In the genomic region with DNA sequence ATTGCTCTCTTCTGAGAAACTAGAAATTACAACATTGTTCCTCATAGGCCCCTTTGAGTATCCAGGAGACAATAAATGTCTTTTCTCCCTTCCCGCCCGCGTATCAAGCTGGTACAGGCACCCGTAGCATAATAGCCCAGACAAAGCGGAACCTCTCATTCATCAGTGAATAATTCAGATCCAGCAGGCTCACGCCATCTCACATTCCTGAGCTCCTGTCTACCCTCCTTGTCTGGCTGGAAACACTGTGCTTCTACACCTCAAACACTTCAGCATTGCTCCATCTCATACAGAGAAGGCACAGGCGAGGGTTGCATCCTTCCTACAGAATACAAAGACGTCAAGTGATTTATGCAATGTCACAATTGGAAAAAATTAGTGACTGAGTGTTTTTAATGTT, we compare ENCODE assay signal across 16 mouse cellular contexts. TPM values are rescaled to one million over a fixed set of nuclear protein-coding genes. Genes with fewer than 3 reads are reported as not detected.
DNase-seq lines count a peak whose midpoint lies in the region; ATAC-seq lines count a peak whose summit lies in the region.
"Had no signal": no experiment of that assay in that cellular context is flagged by ENCODE, and none has a peak within 500 bp of the region (broad histone marks: within the 10 kb centered on the region; RNA-seq: fewer than 3 reads in every experiment).

No protein-coding gene starts in this region.

- no peak overlapping the region for H3K4me3 ChIP-seq in hindbrain, embryonic 12.5 days
- no peak overlapping the region for H3K4me3 ChIP-seq in hindbrain, embryonic 14.5 days (replicated peaks; ENCODE audit: low read length)
- no peak overlapping the region for H3K4me3 ChIP-seq in midbrain, embryonic 16.5 days (ENCODE audit: low read depth, low read length)
- H3K4me3 ChIP-seq in kidney, embryonic 16.5 days (ENCODE audit: low read length): no peak overlapping the region
- H3K4me3 ChIP-seq: embryonic facial prominence, embryonic 10.5 days; gastrocnemius, adult 2 months; heart, embryonic 12.5 days; hindbrain, embryonic 13.5 days had no signal

- no peaks in the 10 kb centered on the region for H3K36me3 ChIP-seq in hindbrain, embryonic 12.5 days
- H3K36me3 ChIP-seq in hindbrain, embryonic 14.5 days (replicated peaks; ENCODE audit: control insufficient read depth, insufficient read depth): no peaks in the 10 kb centered on the region
- H3K36me3 ChIP-seq in midbrain, embryonic 16.5 days (ENCODE audit: control insufficient read depth, insufficient read depth, low read length): no peaks in the 10 kb centered on the region
- H3K36me3 ChIP-seq in kidney, embryonic 16.5 days (ENCODE audit: insufficient read depth, low read length): no peaks in the 10 kb centered on the region
- H3K36me3 ChIP-seq: embryonic facial prominence, embryonic 10.5 days; heart, embryonic 12.5 days; hindbrain, embryonic 13.5 days had no signal

- ATAC-seq in hindbrain, embryonic 12.5 days (ENCODE audit: low FRiP score): peak; percentile 61; the same call in 1 of the 2 replicates
- no peak; the same call in 1 of the 2 replicates for ATAC-seq in hindbrain, embryonic 14.5 days (ENCODE audit: low FRiP score)
- 0 out of 2 replicates have a peak, but pooled peaks have one; percentile 46 for ATAC-seq in midbrain, embryonic 16.5 days
- no peak for ATAC-seq in kidney, embryonic 16.5 days (ENCODE audit: low FRiP score, low TSS enrichment)
- ATAC-seq: forebrain, embryonic 14.5 days; inflammation-experienced regulatory T-cells, adult 6 months had no signal

- peaks cover 10% of the 10 kb centered on the region for H3K4me1 ChIP-seq in hindbrain, embryonic 12.5 days
- peaks cover 13% of the 10 kb centered on the region for H3K4me1 ChIP-seq in hindbrain, embryonic 14.5 days (replicated peaks; ENCODE audit: control insufficient read depth, insufficient read depth, low read length)
- peaks cover 7% of the 10 kb centered on the region for H3K4me1 ChIP-seq in midbrain, embryonic 16.5 days (ENCODE audit: control insufficient read depth, insufficient read depth, low read length)
- H3K4me1 ChIP-seq in kidney, embryonic 16.5 days (ENCODE audit: insufficient read depth, low read length): no peaks in the 10 kb centered on the region
- H3K4me1 ChIP-seq: heart, embryonic 12.5 days had no signal

- no peak overlapping the region for H3K9ac ChIP-seq in hindbrain, embryonic 12.5 days
- H3K9ac ChIP-seq in hindbrain, embryonic 14.5 days: no peak overlapping the region
- no peak overlapping the region for H3K9ac ChIP-seq in midbrain, embryonic 16.5 days (ENCODE audit: low read depth, low read length)
- H3K9ac ChIP-seq in kidney, embryonic 16.5 days (replicated peaks; ENCODE audit: low read length): no peak overlapping the region
- H3K9ac ChIP-seq: heart, embryonic 12.5 days; hindbrain, embryonic 13.5 days had no signal

- no peaks in the 10 kb centered on the region for H3K27me3 ChIP-seq in hindbrain, embryonic 12.5 days
- no peaks in the 10 kb centered on the region for H3K27me3 ChIP-seq in hindbrain, embryonic 14.5 days (ENCODE audit: control insufficient read depth, insufficient read depth, low read length)
- H3K27me3 ChIP-seq in midbrain, embryonic 16.5 days (ENCODE audit: control insufficient read depth, insufficient read depth, low read depth, low read length): no peaks in the 10 kb centered on the region
- H3K27me3 ChIP-seq in kidney, embryonic 16.5 days (ENCODE audit: insufficient read depth, low read length): no peaks in the 10 kb centered on the region
- H3K27me3 ChIP-seq: heart, embryonic 12.5 days; hindbrain, embryonic 13.5 days had no signal

- H3K4me2 ChIP-seq in hindbrain, embryonic 12.5 days (replicated peaks): no peak overlapping the region
- H3K4me2 ChIP-seq in hindbrain, embryonic 14.5 days (replicated peaks): no peak overlapping the region
- no peak overlapping the region for H3K4me2 ChIP-seq in midbrain, embryonic 16.5 days (ENCODE audit: low read length)
- no peak overlapping the region for H3K4me2 ChIP-seq in kidney, embryonic 16.5 days (replicated peaks; ENCODE audit: low read depth, low read length)
- H3K4me2 ChIP-seq: heart, embryonic 12.5 days; hindbrain, embryonic 13.5 days had no signal

- WGBS in hindbrain, embryonic 12.5 days: 47% methylated on average over 8 of the region's 8 CpGs
- 25% methylated on average over 8 of the region's 8 CpGs for WGBS in hindbrain, embryonic 14.5 days
- WGBS in midbrain, embryonic 16.5 days: 40% methylated on average over 8 of the region's 8 CpGs
- WGBS in kidney, embryonic 16.5 days: 86% methylated on average over 8 of the region's 8 CpGs

- no peak for DNase-seq in hindbrain, embryonic 14.5 days (ENCODE audit: low spot score)
- DNase-seq in Muller cell, postnatal 12 days (ENCODE audit: inconsistent ontology term): peak; percentile 36
- DNase-seq in R1 (ENCODE audit: low read depth, low spot score): peak; percentile 46
- DNase-seq: adrenal gland, postnatal 10 days; cerebellum, adult 11-12 months; cerebellum, adult 9-10 months; gastrocnemius, adult 2 months; gastrocnemius, postnatal 25 days had no signal

- H3K27ac ChIP-seq in hindbrain, embryonic 12.5 days: no peak overlapping the region
- H3K27ac ChIP-seq in hindbrain, embryonic 14.5 days: no peak overlapping the region
- H3K27ac ChIP-seq in midbrain, embryonic 16.5 days (ENCODE audit: low read length): no peak overlapping the region
- H3K27ac ChIP-seq in kidney, embryonic 16.5 days (ENCODE audit: low read length): no peak overlapping the region
- H3K27ac ChIP-seq: embryonic facial prominence, embryonic 10.5 days; gastrocnemius, adult 2 months; hindbrain, embryonic 13.5 days had no signal

- no peaks in the 10 kb centered on the region for H3K9me3 ChIP-seq in hindbrain, embryonic 12.5 days (replicated peaks)
- H3K9me3 ChIP-seq in hindbrain, embryonic 14.5 days (ENCODE audit: control insufficient read depth, low read length): no peaks in the 10 kb centered on the region
- no peaks in the 10 kb centered on the region for H3K9me3 ChIP-seq in midbrain, embryonic 16.5 days (replicated peaks; ENCODE audit: control insufficient read depth, low read length, poor library complexity, severe bottlenecking)
- no peaks in the 10 kb centered on the region for H3K9me3 ChIP-seq in kidney, embryonic 16.5 days (ENCODE audit: low read length)
- H3K9me3 ChIP-seq: embryonic facial prominence, embryonic 10.5 days; heart, embryonic 12.5 days; hindbrain, embryonic 13.5 days had no signal

RNA-seq across cellular contexts. Expression of gene Dst, which starts 23.8 kb away (rescaled TPM):
- polyA plus RNA-seq in hindbrain, embryonic 12.5 days (2016; fragmentation: Nextera tagmentation; extraction: Ambion mirVana): 38.7 and 44.5 TPM in 2 replicates
- polyA plus RNA-seq in hindbrain, embryonic 14.5 days (2014; fragmentation: Nextera tagmentation; extraction: Ambion mirVana): 58.1 and 63.1 TPM in 2 replicates
- polyA plus RNA-seq in midbrain, embryonic 16.5 days (2015; fragmentation: Nextera tagmentation; extraction: Ambion mirVana): 36.1 and 39.9 TPM in 2 replicates
- 23.4 and 28.0 TPM in 2 replicates for polyA plus RNA-seq in kidney, embryonic 16.5 days (2015; fragmentation: Nextera tagmentation; extraction: Ambion mirVana)

RNA-seq across cellular contexts. Expression of gene Bend6, which starts 24.2 kb away (rescaled TPM):
- 4.4 and 5.6 TPM in 2 replicates for polyA plus RNA-seq in hindbrain, embryonic 12.5 days (2016; fragmentation: Nextera tagmentation; extraction: Ambion mirVana)
- 55.9 and 75.5 TPM in 2 replicates for polyA plus RNA-seq in hindbrain, embryonic 14.5 days (2014; fragmentation: Nextera tagmentation; extraction: Ambion mirVana)
- 58.9 and 76.0 TPM in 2 replicates for polyA plus RNA-seq in midbrain, embryonic 16.5 days (2015; fragmentation: Nextera tagmentation; extraction: Ambion mirVana)
- polyA plus RNA-seq in kidney, embryonic 16.5 days (2015; fragmentation: Nextera tagmentation; extraction: Ambion mirVana): 0.19 and 0.40 TPM in 2 replicates

Comparison
In these comparisons a context has a peak if more than half of its experiments do, and no peak if none do; other contexts are left out.
1. ATAC-seq: peak in hindbrain, embryonic 12.5 days (single experiment) and midbrain, embryonic 16.5 days (single experiment); none in hindbrain, embryonic 14.5 days (single experiment) and kidney, embryonic 16.5 days (single experiment).